Mouse (Mus musculus) myocyte (in vitro differentiated cells): Measurements from ENCODE around the gene Rgs13.

Experiments
- MAX ChIP-seq: IDR thresholded peaks from one replicate; pipeline ENCODE4 v1.6.1; 2011; ENCODE audit warnings: low read depth, mild to moderate bottlenecking, control low read depth
- MYOG ChIP-seq, 3 experiments: IDR thresholded peaks; one replicate each; pipeline ENCODE4 v1.6.1; 2011; ENCODE audit warnings: control low read depth in 2 of 3, low read depth in 2 of 3, mild to moderate bottlenecking in 2 of 3; ENCODE audit not compliant: insufficient read length in 2 of 3, control insufficient read depth in 1 of 3, insufficient read depth in 1 of 3
- POLR2A ChIP-seq: IDR thresholded peaks from one replicate; pipeline ENCODE4 v1.6.1; 2011; ENCODE audit warnings: low read depth, mild to moderate bottlenecking, control low read depth, moderate library complexity; ENCODE audit not compliant: insufficient read length
- POLR2AphosphoS2 ChIP-seq: IDR thresholded peaks from one replicate; pipeline ENCODE4 v1.6.1; 2011; ENCODE audit warnings: low read depth, control low read depth; ENCODE audit not compliant: insufficient read length
- TCF12 ChIP-seq: IDR thresholded peaks from one replicate; pipeline ENCODE4 v1.6.1; 2011; ENCODE audit warnings: mild to moderate bottlenecking, control low read depth; ENCODE audit not compliant: poor library complexity, insufficient read depth, severe bottlenecking

- TF ChIP-seq TCF12 (no peak), MYOG (IDR thresholded peaks at IDR 0.05; ENCODE audit: control insufficient read depth in 1 of 3, insufficient read depth in 1 of 3, insufficient read length in 2 of 3, low read depth in 2 of 3) (no peak), MAX (no peak), POLR2A (no peak), POLR2AphosphoS2 (no peak)
Observed at GRCm38 (mm10) chr1:144215230-144215629, 38.1 kb upstream of the Rgs13 start.
